Mouse (Mus musculus) C2C12 (cell line): ENCODE results near the gene Colec11. TPM values are rescaled to one million over a fixed set of nuclear protein-coding genes. Genes with fewer than 3 reads are reported as not detected.

ENCODE experiments used
- H3K27me3 ChIP-seq: one replicate; pipeline ENCODE4 v1.6.1; 2011; ENCODE audit not compliant: control insufficient read depth, insufficient read depth, insufficient read length
- H3K36me3 ChIP-seq: one replicate; pipeline ENCODE4 v1.6.1; 2011; ENCODE audit not compliant: control insufficient read depth, insufficient read depth
- H3K4me3 ChIP-seq: one replicate; pipeline ENCODE4 v1.5.1; 2011; ENCODE audit warnings: mild to moderate bottlenecking, control low read depth; ENCODE audit not compliant: poor library complexity, insufficient read depth, severe bottlenecking
- H3K79me2 ChIP-seq: one replicate; pipeline ENCODE4 v1.6.1; 2011; ENCODE audit not compliant: control insufficient read depth, insufficient read depth
- H3K79me3 ChIP-seq: one replicate; pipeline ENCODE4 v1.6.1; 2011; ENCODE audit warnings: low read depth, control low read depth
- H3ac ChIP-seq: one replicate; pipeline ENCODE3; 2011; ENCODE audit warnings: low read depth; ENCODE audit not compliant: control insufficient read depth, insufficient read length
- CEBPB ChIP-seq: IDR thresholded peaks from one replicate; pipeline ENCODE4 v1.6.1; 2011; ENCODE audit warnings: low read depth, mild to moderate bottlenecking, control low read depth, moderate library complexity
- CTCF ChIP-seq: IDR thresholded peaks from one replicate; pipeline ENCODE4 v1.5.1; 2011; ENCODE audit not compliant: control insufficient read depth, insufficient read depth, insufficient read length
- FOSL1 ChIP-seq: IDR thresholded peaks from one replicate; pipeline ENCODE4 v1.8.0; 2011; ENCODE audit warnings: mild to moderate bottlenecking, low read length; ENCODE audit not compliant: poor library complexity, insufficient read depth, severe bottlenecking
- MAX ChIP-seq: IDR thresholded peaks from one replicate; pipeline ENCODE4 v1.6.1; 2011; ENCODE audit warnings: mild to moderate bottlenecking, control low read depth
- MYOD1 ChIP-seq: IDR thresholded peaks from one replicate; pipeline ENCODE4 v1.6.1; 2011; ENCODE audit warnings: low read depth; ENCODE audit not compliant: control insufficient read depth, insufficient read length
- MYOG ChIP-seq: IDR thresholded peaks from one replicate; pipeline ENCODE4 v1.6.1; 2011; ENCODE audit not compliant: control insufficient read depth, insufficient read length; ENCODE audit errors: extremely low read depth
- USF1 ChIP-seq: IDR thresholded peaks from one replicate; pipeline ENCODE4 v1.6.1; 2011; ENCODE audit warnings: low read depth, mild to moderate bottlenecking, control low read depth, moderate library complexity
- polyA plus RNA-seq: library from polyadenylated mRNA; unstranded; fragments of >200 nt; fragmentation: generic; extraction: Trizol; gene quantifications from one replicate; pipeline ENCODE4 v1.2.1, GENCODE M21; 2012; ENCODE audit warnings: missing spikeins

Gene Colec11
- polyA plus RNA-seq, 1 experiment: not detected

GRCm38 (mm10) chr12:28614401-28614800 lies 8.8 kb downstream of the Colec11 start:
- Histone ChIP-seq H3K27me3 (peaks cover 24% of the 10 kb centered on the region), H3K79me3 (no peaks in the 10 kb centered on the region), H3ac (no peak overlapping the region), H3K79me2 (no peaks in the 10 kb centered on the region), H3K36me3 (no peaks in the 10 kb centered on the region), H3K4me3 (no peak overlapping the region)
- TF ChIP-seq USF1 (no peak), MAX (no peak), CTCF (no peak), MYOD1 (no peak), MYOG (no peak), CEBPB (no peak), FOSL1 (no peak)

DNA sequence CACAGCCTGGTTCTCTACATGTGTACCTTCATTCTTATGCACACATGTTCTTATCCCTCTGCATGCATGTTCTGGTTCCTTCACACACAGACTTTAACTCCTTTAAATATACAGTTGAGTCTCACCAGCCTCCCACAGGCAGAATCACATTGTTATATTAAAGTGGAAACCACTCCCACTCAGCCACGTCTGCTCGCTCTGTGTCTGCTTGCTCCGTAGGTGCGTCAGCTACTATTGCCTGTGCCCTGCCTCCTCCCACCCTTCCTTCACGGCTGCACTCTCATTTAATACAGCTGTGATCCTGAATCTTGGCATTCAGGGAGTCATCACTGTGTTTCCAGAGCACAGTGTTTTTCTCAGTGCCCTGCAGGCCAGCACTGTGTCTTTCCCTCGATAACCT lies 10.8 kb downstream of the Colec11 start:
- Histone ChIP-seq H3K27me3 (peaks cover 31% of the 10 kb centered on the region), H3ac (no peak overlapping the region), H3K36me3 (no peaks in the 10 kb centered on the region), H3K79me3 (no peaks in the 10 kb centered on the region), H3K4me3 (no peak overlapping the region), H3K79me2 (no peaks in the 10 kb centered on the region)
- TF ChIP-seq USF1 (no peak), MAX (no peak), MYOG (no peak), FOSL1 (no peak), MYOD1 (no peak), CEBPB (no peak), CTCF (no peak)

GRCm38 (mm10) chr12:28607546-28608305 lies 15.5 kb downstream of the Colec11 start:
- H3K27me3 ChIP-seq: peaks cover 20% of the 10 kb centered on the region
- H3K36me3 ChIP-seq: no peaks in the 10 kb centered on the region
- TF ChIP-seq CTCF (no peak), MAX (no peak)
- H3K4me3 ChIP-seq: no peak overlapping the region
- H3ac ChIP-seq: no peak overlapping the region
- no peaks in the 10 kb centered on the region for H3K79me2 ChIP-seq
- no peaks in the 10 kb centered on the region for H3K79me3 ChIP-seq

GRCm38 (mm10) chr12:28603494-28603893 lies 19.7 kb downstream of the Colec11 start:
- Histone ChIP-seq H3K79me3 (no peaks in the 10 kb centered on the region), H3K36me3 (no peaks in the 10 kb centered on the region), H3K27me3 (peaks cover 35% of the 10 kb centered on the region), H3K79me2 (no peaks in the 10 kb centered on the region), H3K4me3 (no peak overlapping the region), H3ac (no peak overlapping the region)
- TF ChIP-seq CTCF: no peak
- TF ChIP-seq MYOD1: no peak
- no peak for TF ChIP-seq USF1
- no peak for TF ChIP-seq CEBPB
- no peak for TF ChIP-seq MAX
- TF ChIP-seq MYOG: no peak
- TF ChIP-seq FOSL1: no peak

DNA sequence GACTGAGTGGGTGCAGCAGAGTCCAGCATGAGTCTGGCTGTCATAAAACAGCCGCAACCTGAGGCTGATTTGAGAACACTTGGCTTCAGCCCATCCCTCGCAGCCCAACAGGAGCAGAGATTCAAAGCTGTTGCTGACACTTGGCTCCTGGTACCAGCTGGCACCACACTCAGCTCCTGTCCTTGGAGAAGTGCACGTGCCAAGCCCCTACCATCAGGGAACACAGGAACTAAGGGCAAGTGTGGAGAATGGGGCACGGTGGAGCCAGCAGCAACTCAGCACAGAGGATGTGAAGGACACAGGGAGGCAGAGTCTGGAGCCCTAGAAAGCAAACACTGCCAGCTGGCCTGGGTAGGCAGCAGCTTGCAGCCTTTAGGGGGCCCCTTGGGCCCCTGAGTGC lies 20.9 kb downstream of the Colec11 start:
- no peak overlapping the region for H3K4me3 ChIP-seq
- H3K79me2 ChIP-seq: no peaks in the 10 kb centered on the region
- no peak overlapping the region for H3ac ChIP-seq
- no peak for TF ChIP-seq MYOD1
- TF ChIP-seq CTCF: no peak
- TF ChIP-seq USF1: no peak
- TF ChIP-seq MAX: no peak
- no peak for TF ChIP-seq MYOG
- no peak for TF ChIP-seq FOSL1
- TF ChIP-seq CEBPB: no peak
- peaks cover 24% of the 10 kb centered on the region for H3K27me3 ChIP-seq
- H3K36me3 ChIP-seq: no peaks in the 10 kb centered on the region
- no peaks in the 10 kb centered on the region for H3K79me3 ChIP-seq

DNA sequence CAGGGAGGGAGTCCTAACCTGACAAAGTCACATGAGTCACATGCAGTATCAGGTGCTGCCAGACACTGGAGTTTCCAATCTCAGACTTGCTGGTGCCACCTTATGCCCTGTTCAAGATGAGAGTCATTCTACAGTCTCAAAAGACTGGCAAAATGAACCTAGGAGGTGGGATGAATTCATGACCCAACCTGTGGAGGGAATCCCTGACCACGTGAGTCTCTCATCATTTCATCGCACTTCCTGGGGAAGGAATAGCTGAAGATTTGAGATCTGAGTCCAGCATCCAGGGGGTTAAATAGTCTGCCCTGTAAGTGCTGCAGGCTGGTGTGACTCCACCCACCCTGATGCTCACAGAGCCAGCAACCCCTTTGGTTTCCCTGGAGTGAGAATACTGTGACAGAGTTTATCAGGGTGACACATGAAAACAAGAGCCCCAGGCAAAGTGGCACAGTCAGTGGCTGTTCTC lies 24.6 kb downstream of the Colec11 start:
- H3K79me2 ChIP-seq: no peaks in the 10 kb centered on the region
- no peak overlapping the region for H3K4me3 ChIP-seq
- no peaks in the 10 kb centered on the region for H3K79me3 ChIP-seq
- peaks cover 28% of the 10 kb centered on the region for H3K27me3 ChIP-seq
- no peaks in the 10 kb centered on the region for H3K36me3 ChIP-seq
- H3ac ChIP-seq: no peak overlapping the region
- TF ChIP-seq FOSL1 (no peak), MAX (no peak), MYOD1 (no peak), CTCF (no peak), MYOG (no peak), USF1 (no peak), CEBPB (no peak)
